ENCODE assay signal across 1 mouse cellular context in the genomic region with DNA sequence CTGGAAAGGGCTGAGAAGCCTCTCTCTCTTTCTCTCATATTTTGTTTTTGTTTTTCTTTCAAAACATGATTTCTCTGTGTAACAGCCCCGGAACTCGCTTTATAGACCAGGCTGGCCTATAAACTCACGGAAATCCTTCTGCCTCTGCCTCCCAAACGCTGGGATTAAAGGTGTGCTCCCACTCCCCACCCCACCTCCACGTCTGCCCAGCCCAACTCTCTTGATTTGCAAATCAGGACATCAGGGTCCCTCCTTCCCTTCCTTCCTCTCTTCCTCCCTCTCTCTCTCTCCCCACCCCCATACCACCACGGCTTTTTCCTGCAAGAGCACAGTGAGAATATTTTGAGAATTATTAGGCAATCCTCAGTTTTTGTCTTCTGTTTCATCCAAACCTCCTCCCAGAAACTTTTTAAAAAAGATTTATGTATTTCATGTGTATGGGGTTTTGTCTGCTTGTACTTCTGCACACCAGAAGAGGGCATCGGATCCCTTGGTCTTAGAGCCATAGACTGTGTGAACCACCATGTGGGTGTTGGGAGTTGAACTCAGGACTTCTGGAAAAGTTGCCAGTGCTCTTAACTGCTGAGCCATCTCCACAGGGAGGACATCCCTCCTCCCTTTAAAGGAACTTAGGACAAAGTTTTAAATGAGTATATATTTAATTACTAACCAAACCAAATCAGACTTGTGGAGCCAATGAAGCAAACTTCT.
TF ChIP-seq lines count a peak whose summit lies in the region.

No protein-coding gene starts in this region.

TF ChIP-seq in MEL, 35 proteins besides CTCF, POLR2A, EP300 and RAD21:
- TF ChIP-seq TCF12 (IDR thresholded peaks at IDR 0.05; ENCODE audit: low read depth, low read length) (no peak), USF2 (IDR thresholded peaks at IDR 0.05; ENCODE audit: borderline replicate concordance in 1 of 2, insufficient read depth in 1 of 2, low read depth in 1 of 2, low read length in 2 of 2) (no peak), MYC (IDR thresholded peaks at IDR 0.05; ENCODE audit: low read depth, low read length) (no peak), E2F4 (IDR thresholded peaks at IDR 0.05; ENCODE audit: borderline replicate concordance, low read depth, low read length) (no peak), MYB (IDR thresholded peaks at IDR 0.05; ENCODE audit: low read depth, low read length) (no peak), CHD1 (IDR thresholded peaks at IDR 0.05; ENCODE audit: low read depth, low read length) (no peak), MXI1 (IDR thresholded peaks at IDR 0.05; ENCODE audit: low read depth, low read length) (no peak), ZC3H11A (IDR thresholded peaks at IDR 0.05; ENCODE audit: low read depth, low read length) (no peak), UBTF (IDR thresholded peaks at IDR 0.05; ENCODE audit: borderline replicate concordance, insufficient read depth, low read depth, low read length) (no peak), GABPA (IDR thresholded peaks at IDR 0.05; ENCODE audit: low read depth, low read length) (no peak), USF1 (IDR thresholded peaks at IDR 0.05; ENCODE audit: low read depth, low read length) (no peak), HCFC1 (IDR thresholded peaks at IDR 0.05; ENCODE audit: low read depth, low read length) (no peak), MEF2A (IDR thresholded peaks at IDR 0.05; ENCODE audit: extremely low read depth, insufficient replicate concordance, low read depth, low read length, poor library complexity, severe bottlenecking) (no peak), ETS1 (IDR thresholded peaks at IDR 0.05; ENCODE audit: low read depth, low read length) (no peak), POLR2AphosphoS2 (IDR thresholded peaks at IDR 0.05; ENCODE audit: low read length) (no peak), NELFE (IDR thresholded peaks at IDR 0.05; ENCODE audit: low read depth, low read length) (no peak), KAT2A (conservative IDR thresholded peaks at IDR 0.05; ENCODE audit: low read depth, low read length) (no peak), GATA1 (IDR thresholded peaks at IDR 0.05; ENCODE audit: low read depth, low read length) (no peak), ELF1 (IDR thresholded peaks at IDR 0.05; ENCODE audit: low read depth, low read length) (no peak)
